Mouse (Mus musculus) kidney, embryonic 16.5 days (tissue): ENCODE data around the gene Arid1b. TPM values are rescaled to one million over a fixed set of nuclear protein-coding genes. Genes with fewer than 3 reads are reported as not detected.

Experiments
- ATAC-seq: fragments of 200-750 bp; cut with Nextera tagmentation; 2 replicates; pipeline ENCODE4 v1.8.0; 2017; ENCODE audit warnings: moderate TSS enrichment; ENCODE audit not compliant: low FRiP score, low TSS enrichment
- H3K27ac ChIP-seq: fragments of 300-500 bp; sonication (generic); 2 replicates; pipeline ENCODE4 v1.5.1; 2014; ENCODE audit warnings: low read length
- H3K27me3 ChIP-seq: fragments of 300-500 bp; sonication (generic); 2 replicates; pipeline ENCODE4 v1.6.1; 2014; ENCODE audit warnings: low read length, control low read depth, mixed read lengths; ENCODE audit not compliant: insufficient read depth
- H3K36me3 ChIP-seq: fragments of 300-500 bp; sonication (generic); 2 replicates; pipeline ENCODE4 v1.6.1; 2014; ENCODE audit warnings: low read length, control low read depth, mixed read lengths; ENCODE audit not compliant: insufficient read depth
- H3K4me1 ChIP-seq: fragments of 300-500 bp; sonication (generic); 2 replicates; pipeline ENCODE4 v1.6.1; 2014; ENCODE audit warnings: low read length, control low read depth, mixed read lengths; ENCODE audit not compliant: insufficient read depth
- H3K4me2 ChIP-seq: fragments of 300-500 bp; sonication (generic); replicated peaks from 2 replicates; pipeline ENCODE4 v1.6.1; 2014; ENCODE audit warnings: low read depth, low read length
- H3K4me3 ChIP-seq: fragments of 300-500 bp; sonication (generic); 2 replicates; pipeline ENCODE4 v1.5.1; 2014; ENCODE audit warnings: mild to moderate bottlenecking, low read length
- H3K9ac ChIP-seq: fragments of 300-500 bp; sonication (generic); replicated peaks from 2 replicates; pipeline ENCODE4 v1.6.1; 2014; ENCODE audit warnings: low read length
- H3K9me3 ChIP-seq: fragments of 300-500 bp; sonication (generic); 2 replicates; pipeline ENCODE4 v1.6.1; 2016; ENCODE audit warnings: low read length, control low read depth
- WGBS: fragments of 180-500 bp; shearing (Covaris S2); extraction: QIAGEN DNeasy Blood & Tissue Kit; methylation state at CpG from one replicate; pipeline ENCODE4 v1.1.7; 2014; 5-methylcytosine and 5-hydroxymethylcytosine counted together
- polyA plus RNA-seq: library from polyadenylated mRNA; unstranded; fragments of >200 nt; fragmentation: Nextera tagmentation; extraction: Ambion mirVana; gene quantifications from 2 replicates; pipeline ENCODE4 v1.2.1, GENCODE M21; 2015

The Arid1b gene
- polyA plus RNA-seq, 1 experiment from 2014 or later: 10.9 TPM

DNA sequence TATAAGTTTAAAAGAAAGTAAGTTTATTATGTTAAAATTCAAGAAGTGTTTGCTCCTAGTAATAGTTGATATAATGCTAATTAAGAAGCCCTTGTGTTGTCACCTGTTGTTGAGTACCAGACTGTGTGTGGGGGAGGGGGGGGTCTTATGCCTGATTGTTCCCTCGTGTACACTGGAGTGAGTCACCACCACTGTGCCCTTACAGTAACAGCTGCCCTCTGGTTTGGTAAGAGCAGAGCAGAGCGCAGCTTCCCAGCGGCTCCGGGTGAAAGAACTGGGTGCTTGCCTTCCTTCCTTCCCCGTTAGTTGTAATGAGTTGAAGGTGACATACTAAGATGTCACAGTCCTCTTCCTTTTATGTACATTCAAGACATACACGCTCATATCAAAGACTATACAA, 271.5 kb downstream of the Arid1b start:
- Histone ChIP-seq H3K9ac (no peak overlapping the region), H3K27ac (no peak overlapping the region), H3K9me3 (no peaks in the 10 kb centered on the region), H3K4me3 (no peak overlapping the region), H3K4me2 (no peak overlapping the region), H3K36me3 (peaks cover 10% of the 10 kb centered on the region), H3K4me1 (peaks cover 31% of the 10 kb centered on the region), H3K27me3 (no peaks in the 10 kb centered on the region)
- ATAC-seq: no peak
- 84% methylated on average over 6 of the region's 6 CpGs for WGBS

DNA sequence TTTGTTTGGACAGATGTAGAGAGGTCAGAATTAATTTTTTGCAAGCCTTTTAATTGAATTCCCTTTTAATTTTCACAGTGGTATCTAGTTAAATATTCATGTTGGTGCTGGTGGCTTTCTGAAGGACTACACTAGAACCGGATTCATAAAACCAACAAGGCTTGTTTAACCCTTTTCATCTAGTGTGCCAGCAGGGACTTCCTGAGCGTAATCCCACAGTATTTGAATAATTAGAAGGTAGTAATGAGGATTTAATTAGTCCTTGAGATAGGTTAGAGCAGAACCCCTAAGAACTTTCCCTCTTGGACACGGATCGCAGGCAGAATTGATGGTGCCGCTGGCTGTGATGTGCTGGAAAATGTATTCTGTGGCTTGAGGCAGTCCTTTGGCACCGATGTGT, 273.6 kb downstream of the Arid1b start:
- Histone ChIP-seq H3K4me1 (peaks cover 13% of the 10 kb centered on the region), H3K36me3 (peaks cover 10% of the 10 kb centered on the region), H3K9ac (no peak overlapping the region), H3K4me2 (no peak overlapping the region), H3K9me3 (no peaks in the 10 kb centered on the region), H3K27ac (no peak overlapping the region), H3K4me3 (no peak overlapping the region), H3K27me3 (no peaks in the 10 kb centered on the region)
- ATAC-seq: no peak
- WGBS: 94% methylated on average over 6 of the region's 6 CpGs

DNA sequence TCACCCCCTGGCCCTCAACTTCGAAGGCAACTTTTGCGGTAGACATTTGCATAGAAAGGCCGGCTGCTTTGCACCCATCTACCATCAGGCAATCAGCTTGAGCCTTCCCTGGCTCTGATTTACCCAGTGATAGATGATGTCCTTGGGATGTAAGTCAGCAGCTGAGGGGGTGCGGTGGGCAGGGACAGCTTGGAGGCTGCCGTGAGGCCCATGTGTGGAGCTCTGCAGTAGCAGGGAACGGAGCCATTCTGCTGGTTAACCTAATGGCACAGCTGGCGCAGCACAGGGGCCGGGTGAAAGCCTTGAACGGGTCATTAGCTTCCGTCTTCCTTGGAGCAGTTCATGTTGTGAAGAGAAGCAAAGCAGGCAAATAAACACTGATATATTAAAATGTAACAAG, 275.2 kb downstream of the Arid1b start:
- Histone ChIP-seq H3K4me2 (no peak overlapping the region), H3K27me3 (no peaks in the 10 kb centered on the region), H3K4me1 (peaks cover 13% of the 10 kb centered on the region), H3K9me3 (no peaks in the 10 kb centered on the region), H3K4me3 (no peak overlapping the region), H3K36me3 (peaks cover 10% of the 10 kb centered on the region), H3K9ac (no peak overlapping the region), H3K27ac (no peak overlapping the region; the same call in 1 of the 2 replicates)
- 49% methylated on average over 10 of the region's 10 CpGs for WGBS
- ATAC-seq: peak; percentile 44; the same call in 1 of the 2 replicates

DNA sequence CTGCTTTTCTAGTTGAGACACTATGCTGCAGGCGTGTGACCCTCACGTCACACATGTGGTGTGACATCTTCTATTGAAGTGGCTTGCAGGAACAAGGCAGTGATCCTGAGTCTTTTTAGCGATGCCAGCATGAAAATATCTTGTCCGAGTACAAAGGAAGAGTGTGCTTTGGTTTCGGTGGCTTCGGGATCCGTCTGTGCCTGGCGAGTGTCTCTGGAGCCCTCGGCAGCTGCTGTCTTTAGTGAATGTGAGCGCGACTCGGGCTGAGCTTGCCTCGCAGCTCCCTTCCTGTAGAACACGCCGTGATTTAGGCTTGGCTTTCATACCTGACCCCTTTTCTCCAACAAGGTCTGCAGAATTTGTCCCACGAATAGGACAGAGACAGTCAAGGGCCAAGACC, 275.6 kb downstream of the Arid1b start:
- Histone ChIP-seq H3K9me3 (no peaks in the 10 kb centered on the region), H3K4me1 (peaks cover 13% of the 10 kb centered on the region), H3K4me3 (no peak overlapping the region), H3K9ac (no peak overlapping the region), H3K4me2 (no peak overlapping the region), H3K27ac (no peak overlapping the region), H3K27me3 (no peaks in the 10 kb centered on the region), H3K36me3 (peaks cover 10% of the 10 kb centered on the region)
- WGBS: 75% methylated on average over 16 of the region's 16 CpGs
- ATAC-seq: no peak

DNA sequence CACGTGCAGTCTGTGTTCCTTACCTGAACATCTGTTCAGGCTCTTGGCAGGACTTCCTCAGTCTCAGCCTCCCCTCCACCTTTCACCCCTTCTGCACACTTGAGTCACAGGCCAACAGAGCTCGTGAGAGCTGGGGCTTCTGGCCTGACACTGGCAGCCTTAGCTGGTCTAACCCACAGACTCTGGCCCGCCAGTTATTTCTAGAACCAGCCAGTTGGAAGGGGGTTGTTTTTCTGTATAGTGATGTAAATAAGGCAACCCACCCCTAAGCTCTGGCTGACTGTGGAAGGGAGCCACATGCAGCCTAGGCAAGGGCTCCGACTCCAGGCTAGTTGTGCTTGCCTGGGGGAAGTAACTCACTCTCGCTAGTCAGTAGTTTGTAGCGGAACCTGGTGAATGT, 276.7 kb downstream of the Arid1b start:
- ATAC-seq: peak; percentile 35; the same call in 1 of the 2 replicates
- Histone ChIP-seq H3K4me1 (peaks cover 13% of the 10 kb centered on the region), H3K4me2 (no peak overlapping the region), H3K27me3 (no peaks in the 10 kb centered on the region), H3K27ac (no peak overlapping the region), H3K9ac (no peak overlapping the region), H3K9me3 (no peaks in the 10 kb centered on the region), H3K4me3 (no peak overlapping the region), H3K36me3 (peaks cover 7% of the 10 kb centered on the region)
- whole genome bisulfite sequencing: 77% methylated on average over 6 of the region's 6 CpGs

DNA sequence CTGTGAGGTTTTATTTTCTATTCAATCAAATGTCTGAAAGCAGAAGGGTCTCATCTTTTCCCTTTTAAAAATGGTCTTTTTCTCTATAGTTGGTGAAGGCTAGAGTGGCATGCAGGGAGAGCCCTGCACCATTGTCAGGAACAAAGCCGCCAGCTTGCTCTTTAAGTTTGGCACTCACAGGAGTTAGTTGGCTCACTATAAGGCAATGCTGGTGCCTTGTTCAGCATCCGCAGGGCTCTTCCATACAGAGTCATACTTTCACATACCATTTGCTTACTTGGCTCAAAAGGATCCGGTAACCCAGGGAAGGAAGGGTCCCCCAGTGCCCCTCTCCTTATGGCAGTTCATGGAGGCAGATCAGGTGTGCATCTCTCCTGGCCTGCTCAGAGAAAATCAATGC, 279.0 kb downstream of the Arid1b start:
- H3K9me3 ChIP-seq: no peaks in the 10 kb centered on the region
- no peak overlapping the region for H3K4me3 ChIP-seq
- peaks cover 15% of the 10 kb centered on the region for H3K4me1 ChIP-seq
- no peak overlapping the region for H3K9ac ChIP-seq
- peaks cover 3% of the 10 kb centered on the region; the same call in 1 of the 2 replicates for H3K36me3 ChIP-seq
- no peak for ATAC-seq
- no peak overlapping the region for H3K27ac ChIP-seq
- H3K27me3 ChIP-seq: no peaks in the 10 kb centered on the region
- H3K4me2 ChIP-seq: no peak overlapping the region
- 93% methylated on average over 3 of the region's 3 CpGs for WGBS

DNA sequence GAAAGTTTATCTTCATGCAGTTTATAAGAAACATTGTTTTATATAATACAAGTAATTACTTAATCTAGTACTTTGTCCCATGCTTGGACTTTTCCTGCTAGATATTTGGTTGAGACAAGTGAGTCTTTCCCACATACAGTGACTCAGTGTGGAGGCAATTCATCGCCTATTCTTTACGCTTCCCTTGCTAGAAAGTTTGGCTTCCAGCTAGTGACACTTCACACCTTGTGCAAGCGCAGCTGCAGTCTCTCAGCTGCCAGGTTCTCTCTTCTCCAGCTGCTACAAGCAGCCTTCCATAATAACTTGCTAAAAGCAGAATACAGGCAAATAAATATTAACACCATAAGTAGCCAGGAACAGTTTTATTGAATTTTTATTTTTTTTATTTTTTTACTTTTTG, 279.6 kb downstream of the Arid1b start:
- H3K9ac ChIP-seq: no peak overlapping the region
- H3K4me3 ChIP-seq: no peak overlapping the region
- ATAC-seq: no peak
- H3K36me3 ChIP-seq: no peaks in the 10 kb centered on the region
- H3K9me3 ChIP-seq: no peaks in the 10 kb centered on the region
- H3K27me3 ChIP-seq: no peaks in the 10 kb centered on the region
- H3K4me1 ChIP-seq: peaks cover 15% of the 10 kb centered on the region
- H3K27ac ChIP-seq: no peak overlapping the region
- H3K4me2 ChIP-seq: no peak overlapping the region
- 71% methylated on average over 3 of the region's 3 CpGs for WGBS

DNA sequence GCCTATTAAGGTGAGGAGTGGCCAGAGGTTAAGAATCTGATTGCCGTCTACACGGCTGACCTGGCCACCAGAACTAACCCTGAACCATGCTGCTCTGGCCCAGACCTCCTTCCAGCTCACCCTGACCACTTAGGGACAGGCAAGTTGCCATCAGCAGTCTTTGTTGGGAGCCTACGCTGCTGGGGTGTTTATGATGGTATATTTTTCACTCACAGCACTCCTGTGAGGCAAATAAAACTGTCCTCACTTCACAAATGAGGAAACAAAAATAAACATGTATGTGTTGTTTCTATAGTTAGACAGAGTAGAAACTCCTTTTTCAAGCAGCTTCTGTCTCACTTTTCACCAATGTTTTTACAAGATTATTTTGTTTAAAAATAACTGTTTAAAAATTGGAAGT, 280.3 kb downstream of the Arid1b start:
- Histone ChIP-seq H3K9me3 (no peaks in the 10 kb centered on the region), H3K27me3 (no peaks in the 10 kb centered on the region), H3K4me3 (no peak overlapping the region), H3K36me3 (no peaks in the 10 kb centered on the region), H3K9ac (no peak overlapping the region), H3K27ac (no peak overlapping the region), H3K4me1 (peaks cover 8% of the 10 kb centered on the region), H3K4me2 (no peak overlapping the region)
- no peak for ATAC-seq
- WGBS: 48% methylated on average over 3 of the region's 3 CpGs

DNA sequence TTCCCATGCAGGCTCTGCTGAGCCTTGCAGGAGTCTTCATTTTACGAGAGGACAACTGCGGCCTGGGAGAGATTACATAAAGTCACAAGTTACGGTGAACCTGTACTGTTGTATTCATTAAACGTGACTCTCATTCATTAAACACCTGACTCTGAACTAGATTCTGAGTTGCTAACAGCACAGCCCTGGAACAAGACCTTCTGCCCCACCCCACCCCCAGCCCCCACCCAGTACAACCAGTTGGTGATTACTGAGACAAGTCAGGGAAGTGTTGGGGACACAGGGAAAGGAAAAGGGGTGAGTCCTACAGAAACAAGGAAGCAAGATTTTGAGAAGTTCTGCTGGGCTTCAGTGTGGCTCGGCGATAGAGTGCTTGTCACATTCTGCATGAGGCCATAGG, 281.6 kb downstream of the Arid1b start:
- WGBS: 74% methylated on average over 6 of the region's 6 CpGs
- H3K9ac ChIP-seq: no peak overlapping the region
- no peak for ATAC-seq
- no peaks in the 10 kb centered on the region for H3K9me3 ChIP-seq
- H3K4me3 ChIP-seq: no peak overlapping the region
- peaks cover 2% of the 10 kb centered on the region; the same call in 1 of the 2 replicates for H3K4me1 ChIP-seq
- no peak overlapping the region for H3K4me2 ChIP-seq
- H3K36me3 ChIP-seq: no peaks in the 10 kb centered on the region
- H3K27me3 ChIP-seq: no peaks in the 10 kb centered on the region
- H3K27ac ChIP-seq: no peak overlapping the region

DNA sequence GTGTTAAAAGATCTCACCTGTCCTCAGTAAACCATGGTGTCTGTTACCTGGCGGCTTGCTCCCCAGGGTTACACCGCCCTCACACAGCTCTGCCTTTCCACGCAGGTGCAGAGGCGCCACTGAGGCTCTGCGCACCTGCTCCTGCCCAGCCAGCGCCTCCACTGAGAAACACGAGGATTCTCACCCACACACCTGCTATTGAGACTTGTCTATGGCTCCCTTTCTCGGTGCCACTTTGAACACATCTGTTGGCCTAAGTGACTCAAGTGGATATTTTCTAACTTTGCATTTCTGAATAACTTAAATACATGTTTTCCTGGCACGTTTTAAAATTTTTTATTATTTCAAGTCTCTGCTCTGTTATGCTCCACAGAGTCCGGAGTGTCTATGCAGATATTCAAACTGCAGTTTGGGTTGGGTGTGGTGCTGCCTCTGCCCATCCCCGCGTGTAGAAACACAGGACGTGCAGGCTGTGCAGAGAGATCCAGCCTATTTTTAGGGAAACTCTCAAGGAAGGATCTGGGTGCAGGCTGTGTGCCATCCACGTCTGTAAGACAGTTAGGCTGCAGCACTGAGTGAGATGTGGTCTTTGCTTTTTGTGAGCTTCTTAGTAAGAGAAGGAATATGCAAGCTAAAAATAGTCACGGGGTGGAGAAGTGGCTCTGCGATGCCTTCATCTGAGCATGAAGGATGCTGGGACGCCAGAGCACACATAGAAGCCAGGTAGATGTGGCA, 283.2 kb downstream of the Arid1b start:
- Histone ChIP-seq H3K4me3 (no peak overlapping the region), H3K4me1 (peaks cover 2% of the 10 kb centered on the region; the same call in 1 of the 2 replicates)
- 86% methylated on average over 17 of the region's 17 CpGs for WGBS

More for the DNA sequence above, 283.2 kb downstream of the Arid1b start:
- Histone ChIP-seq H3K36me3 (no peaks in the 10 kb centered on the region), H3K27ac (no peak overlapping the region), H3K27me3 (no peaks in the 10 kb centered on the region), H3K9me3 (no peaks in the 10 kb centered on the region), H3K4me2 (no peak overlapping the region), H3K9ac (no peak overlapping the region)
- ATAC-seq: no peak
